Mouse (Mus musculus) MEL (cell line): ENCODE measurements around the gene Nrn1l. TPM values are rescaled to one million over a fixed set of nuclear protein-coding genes. Genes with fewer than 3 reads are reported as not detected.

Experiments
- DNase-seq: peaks from one replicate; pipeline ENCODE4 v3.0.0; 2011; ENCODE audit warnings: low read depth, low spot score
- H3K27ac ChIP-seq: 2 replicates; pipeline ENCODE4 v1.5.1; 2012; ENCODE audit warnings: low read depth, mild to moderate bottlenecking, control low read depth, low read length, moderate library complexity; ENCODE audit not compliant: control insufficient read depth
- H3K27me3 ChIP-seq, 2 experiments: fragments of 150-350 bp in 1 of 2; sonication (generic) in 1 of 2; 2 replicates each; pipeline ENCODE4 v1.6.1; 2012; ENCODE audit warnings: low read length in 2 of 2, mild to moderate bottlenecking in 2 of 2, improper control_type of control experiment in 1 of 2, moderate library complexity in 1 of 2; ENCODE audit not compliant: insufficient read depth in 2 of 2, control insufficient read depth in 1 of 2
- H3K36me3 ChIP-seq, 2 experiments: 2 replicates each; pipeline ENCODE4 v1.6.1; 2012 to 2014; ENCODE audit warnings: low read length in 2 of 2, improper control_type of control experiment in 1 of 2, inconsistent platforms in 1 of 2, mild to moderate bottlenecking in 1 of 2; ENCODE audit not compliant: insufficient read depth in 2 of 2, control insufficient read depth in 1 of 2
- H3K4me1 ChIP-seq, 2 experiments: fragments of 150-350 bp in 1 of 2; sonication (generic) in 1 of 2; 2 replicates each; pipeline ENCODE4 v1.6.1; 2012; ENCODE audit warnings: low read length in 2 of 2, improper control_type of control experiment in 1 of 2, mild to moderate bottlenecking in 1 of 2; ENCODE audit not compliant: insufficient read depth in 2 of 2, control insufficient read depth in 1 of 2
- H3K4me3 ChIP-seq, 2 experiments: fragments of 150-350 bp in 1 of 2; sonication (generic) in 1 of 2; 2 replicates each; pipeline ENCODE4 v1.5.1; 2012; ENCODE audit warnings: low read depth in 2 of 2, low read length in 2 of 2, mild to moderate bottlenecking in 2 of 2, moderate library complexity in 2 of 2, control low read depth in 1 of 2, improper control_type of control experiment in 1 of 2; ENCODE audit not compliant: control insufficient read depth in 1 of 2, insufficient read depth in 1 of 2
- H3K79me2 ChIP-seq: 2 replicates; pipeline ENCODE4 v1.6.1; 2012; ENCODE audit warnings: mild to moderate bottlenecking, low read length, moderate library complexity; ENCODE audit not compliant: control insufficient read depth, poor library complexity, insufficient read depth
- H3K9ac ChIP-seq: 2 replicates; pipeline ENCODE4 v1.6.1; 2012; ENCODE audit warnings: low read depth, mild to moderate bottlenecking, control low read depth, low read length, moderate library complexity; ENCODE audit not compliant: control insufficient read depth, poor library complexity, severe bottlenecking
- H3K9me3 ChIP-seq: fragments of 150-350 bp; sonication (generic); replicated peaks from 2 replicates; pipeline ENCODE4 v1.6.1; 2012; ENCODE audit warnings: mild to moderate bottlenecking, low read length, improper control_type of control experiment, moderate library complexity; ENCODE audit not compliant: insufficient read depth
- BHLHE40 ChIP-seq: IDR thresholded peaks from 2 replicates; pipeline ENCODE4 v1.6.1; 2012; ENCODE audit warnings: low read depth, mild to moderate bottlenecking, inconsistent platforms, low read length, improper control_type of control experiment, borderline replicate concordance
- CHD1 ChIP-seq: IDR thresholded peaks from 2 replicates; pipeline ENCODE4 v1.6.1; 2012; ENCODE audit warnings: low read depth, mild to moderate bottlenecking, inconsistent platforms, low read length, improper control_type of control experiment
- CHD2 ChIP-seq: IDR thresholded peaks from 2 replicates; pipeline ENCODE4 v1.6.1; 2011; ENCODE audit warnings: low read length, improper control_type of control experiment
- CTCF ChIP-seq, 3 experiments: IDR thresholded peaks in 2 of 3; conservative IDR thresholded peaks in 1 of 3; 2 replicates each; pipeline ENCODE4 v1.5.1; 2011 to 2012; ENCODE audit warnings: low read length in 3 of 3, low read depth in 2 of 3, mild to moderate bottlenecking in 2 of 3, improper control_type of control experiment in 1 of 3, inconsistent platforms in 1 of 3, mixed read lengths in 1 of 3, moderate library complexity in 1 of 3; ENCODE audit not compliant: control insufficient read depth in 1 of 3, insufficient read depth in 1 of 3, poor library complexity in 1 of 3, severe bottlenecking in 1 of 3
- E2F4 ChIP-seq: IDR thresholded peaks from 2 replicates; pipeline ENCODE4 v1.6.1; 2011; ENCODE audit warnings: low read depth, low read length, improper control_type of control experiment, borderline replicate concordance
- EP300 ChIP-seq, 2 experiments: IDR thresholded peaks; 2 replicates each; pipeline ENCODE4 v1.6.1; 2011; ENCODE audit warnings: improper control_type of control experiment in 2 of 2, low read length in 2 of 2, low read depth in 1 of 2, mild to moderate bottlenecking in 1 of 2
- GATA1 ChIP-seq: IDR thresholded peaks from 2 replicates; pipeline ENCODE4 v1.6.1; 2011; ENCODE audit warnings: low read depth, low read length, improper control_type of control experiment
- JUND ChIP-seq: IDR thresholded peaks from 2 replicates; pipeline ENCODE4 v1.6.1; 2011; ENCODE audit warnings: low read depth, mild to moderate bottlenecking, improper control_type of control experiment, low read length
- MAFK ChIP-seq: IDR thresholded peaks from 2 replicates; pipeline ENCODE4 v1.6.1; 2011; ENCODE audit warnings: low read depth, mild to moderate bottlenecking, low read length, improper control_type of control experiment, borderline replicate concordance
- MEF2A ChIP-seq: IDR thresholded peaks from 2 replicates; pipeline ENCODE4 v1.6.1; 2014; ENCODE audit warnings: low read depth, mild to moderate bottlenecking, inconsistent platforms, low read length, improper control_type of control experiment; ENCODE audit not compliant: poor library complexity, insufficient replicate concordance, severe bottlenecking; ENCODE audit errors: extremely low read depth
- MXI1 ChIP-seq: IDR thresholded peaks from 2 replicates; pipeline ENCODE4 v1.6.1; 2011; ENCODE audit warnings: mild to moderate bottlenecking, low read depth, low read length, improper control_type of control experiment
- MYC ChIP-seq: IDR thresholded peaks from 2 replicates; pipeline ENCODE4 v1.6.1; 2011; ENCODE audit warnings: low read depth, mild to moderate bottlenecking, low read length, improper control_type of control experiment, moderate library complexity
- NRF1 ChIP-seq: IDR thresholded peaks from 2 replicates; pipeline ENCODE4 v1.6.1; 2014; ENCODE audit warnings: low read depth, mild to moderate bottlenecking, inconsistent platforms, low read length, improper control_type of control experiment, moderate library complexity; ENCODE audit not compliant: poor library complexity, insufficient read depth, severe bottlenecking
- RAD21 ChIP-seq: IDR thresholded peaks from 2 replicates; pipeline ENCODE4 v1.6.1; 2011; ENCODE audit warnings: mild to moderate bottlenecking, low read depth, low read length, improper control_type of control experiment
- TBP ChIP-seq: IDR thresholded peaks from 2 replicates; pipeline ENCODE4 v1.8.0; 2011; ENCODE audit warnings: low read depth, low read length, improper control_type of control experiment
- TCF12 ChIP-seq: IDR thresholded peaks from 2 replicates; pipeline ENCODE4 v1.6.1; 2014; ENCODE audit warnings: low read depth, mild to moderate bottlenecking, inconsistent platforms, low read length, improper control_type of control experiment, moderate library complexity
- USF2 ChIP-seq, 2 experiments: IDR thresholded peaks; 2 replicates each; pipeline ENCODE4 v1.6.1; 2011 to 2012; ENCODE audit warnings: improper control_type of control experiment in 2 of 2, low read length in 2 of 2, borderline replicate concordance in 1 of 2, inconsistent platforms in 1 of 2, low read depth in 1 of 2, mild to moderate bottlenecking in 1 of 2; ENCODE audit not compliant: insufficient read depth in 1 of 2
- ZKSCAN1 ChIP-seq: IDR thresholded peaks from 2 replicates; pipeline ENCODE4 v1.6.1; 2012; ENCODE audit warnings: low read depth, mild to moderate bottlenecking, inconsistent platforms, low read length, improper control_type of control experiment, moderate library complexity
- ZMIZ1 ChIP-seq: IDR thresholded peaks from 2 replicates; pipeline ENCODE4 v1.6.1; 2012; ENCODE audit warnings: low read depth, mild to moderate bottlenecking, inconsistent platforms, low read length, improper control_type of control experiment, moderate library complexity
- ZNF384 ChIP-seq: IDR thresholded peaks from 2 replicates; pipeline ENCODE4 v1.6.1; 2012; ENCODE audit warnings: low read depth, mild to moderate bottlenecking, inconsistent platforms, low read length, improper control_type of control experiment
- polyA plus RNA-seq, 2 experiments: library from polyadenylated mRNA; stranded (reverse) in 1 of 2; unstranded in 1 of 2; fragments of >175 nt in 1 of 2; fragments of >200 nt in 1 of 2; gene quantifications; 2 replicates each; pipeline versions ENCODE4 v1.2.1 to v1.2.4; 2012; ENCODE audit warnings: low replicate concordance in 2 of 2, low read depth in 1 of 2; ENCODE audit not compliant: insufficient read length in 2 of 2, insufficient read depth in 1 of 2, missing spikeins in 1 of 2
- total RNA-seq: library from RNA; depleted of rRNA; stranded (reverse); fragments of 300-350 nt; gene quantifications from 2 replicates; pipeline ENCODE4 v1.2.3, GENCODE M21; 2012

The Nrn1l gene
- total and polyA plus RNA-seq, 3 experiments, result 0.39 TPM; not detected in 2

GRCm38 (mm10) chr8:105852146-105852729, 41.1 kb upstream of the Nrn1l start:
- DNase-seq, result no peak
- Histone ChIP-seq H3K27ac (no peak overlapping the region), H3K4me1 (peaks cover 0 to 21% of the 10 kb centered on the region in 2 experiments; a peak in 2 of 4 replicates), H3K79me2 (peaks cover 23% of the 10 kb centered on the region), H3K9ac (no peak overlapping the region), H3K4me3 (peak overlapping the region in 1 of 2 experiments; percentile 93; a peak in 1 of 4 replicates), H3K27me3 (no peaks in the 10 kb centered on the region), H3K36me3 (peaks cover 0 to 16% of the 10 kb centered on the region in 2 experiments; a peak in 2 of 4 replicates), H3K9me3 (no peaks in the 10 kb centered on the region)
- TF ChIP-seq RAD21, result no peak
- TF ChIP-seq MYC, result peak; percentile 18; the same call in 1 of the 2 replicates

GRCm38 (mm10) chr8:105853178-105853577, 40.2 kb upstream of the Nrn1l start, which contains the start of gene Cenpt:
Cenpt (minus strand) TSS chr8:105853278.
- DNase-seq, result no peak
- Histone ChIP-seq H3K4me3 (no peak within 1 kb of the TSS), H3K36me3 (peaks cover 0 to 23% of the 10 kb centered on the region in 2 experiments; a peak in 2 of 4 replicates), H3K79me2 (peaks cover 23% of the 10 kb centered on the region), H3K27ac (no peak within 1 kb of the TSS), H3K9me3 (no peaks in the 10 kb centered on the region), H3K9ac (no peak within 1 kb of the TSS), H3K27me3 (no peaks in the 10 kb centered on the region), H3K4me1 (peaks cover 0 to 29% of the 10 kb centered on the region in 2 experiments; a peak in 2 of 4 replicates)
- no peak for TF ChIP-seq E2F4
- TF ChIP-seq RAD21, result no peak
- no peak for TF ChIP-seq MAFK
- TF ChIP-seq ZNF384, result no peak
- TF ChIP-seq MXI1, result no peak
- no peak for TF ChIP-seq EP300 (IDR thresholded peaks at IDR 0.05; ENCODE audit: low read depth in 1 of 2, low read length in 2 of 2)
- no peak for TF ChIP-seq TBP
- no peak for TF ChIP-seq CTCF (IDR thresholded peaks at IDR 0.05 in 2 of 3, conservative IDR thresholded peaks at IDR 0.05 in 1 of 3; ENCODE audit: control insufficient read depth in 1 of 3, insufficient read depth in 1 of 3, low read depth in 2 of 3, low read length in 3 of 3, poor library complexity in 1 of 3, severe bottlenecking in 1 of 3)
- no peak for TF ChIP-seq CHD1
- TF ChIP-seq ZMIZ1, result no peak
- TF ChIP-seq JUND, result no peak
- TF ChIP-seq TCF12, result no peak
- TF ChIP-seq BHLHE40, result no peak
- no peak for TF ChIP-seq MEF2A
- no peak for TF ChIP-seq NRF1
- TF ChIP-seq ZKSCAN1, result no peak
- TF ChIP-seq USF2 (IDR thresholded peaks at IDR 0.05; ENCODE audit: borderline replicate concordance in 1 of 2, insufficient read depth in 1 of 2, low read depth in 1 of 2, low read length in 2 of 2), result no peak
- TF ChIP-seq CHD2, result no peak
- TF ChIP-seq GATA1, result no peak
